Mouse (Mus musculus) liver, adult 2 months (tissue): ENCODE data around the gene Terf2.

Experiments
- CTCF ChIP-seq: fragments of 200-500 bp; IDR thresholded peaks from 2 replicates; pipeline ENCODE4 v1.5.1; 2011; ENCODE audit warnings: low read depth, low read length, control low read depth
- POLR2A ChIP-seq: fragments of 200-500 bp; IDR thresholded peaks from 2 replicates; pipeline ENCODE4 v1.6.1; 2011; ENCODE audit warnings: low read length, control low read depth; ENCODE audit not compliant: insufficient read depth; ENCODE audit errors: extremely low read depth

- no peak for TF ChIP-seq CTCF
- no peak for TF ChIP-seq POLR2A
Measured at GRCm38 (mm10) chr8:107049480-107049879, 46.9 kb downstream of the Terf2 start.
